Mouse (Mus musculus) ES-Bruce4 (cell line): ENCODE results near the gene Gm12355. TPM values are rescaled to one million over a fixed set of nuclear protein-coding genes. Genes with fewer than 3 reads are reported as not detected.
"Not testable (repeated sequence)": the region's sequence is repeated elsewhere in the genome, so short reads cannot be mapped to it uniquely, and the experiment has no call there.

Experiments
- H3K27ac ChIP-seq: 2 replicates; pipeline ENCODE4 v1.5.1; 2012; ENCODE audit warnings: low read length, inconsistent platforms; ENCODE audit not compliant: insufficient read depth
- H3K27me3 ChIP-seq: 2 replicates; pipeline ENCODE4 v1.6.1; 2012; ENCODE audit warnings: mild to moderate bottlenecking, low read length, inconsistent platforms; ENCODE audit not compliant: control insufficient read depth, poor library complexity, insufficient read depth, severe bottlenecking
- H3K36me3 ChIP-seq: 2 replicates; pipeline ENCODE4 v1.6.1; 2012; ENCODE audit warnings: inconsistent platforms, mild to moderate bottlenecking, low read length, moderate library complexity; ENCODE audit not compliant: control insufficient read depth, poor library complexity, insufficient read depth, severe bottlenecking
- H3K4me1 ChIP-seq: one replicate; pipeline ENCODE4 v1.8.1; 2011; ENCODE audit warnings: low read length; ENCODE audit not compliant: control insufficient read depth, insufficient read depth
- H3K4me3 ChIP-seq: 2 replicates; pipeline ENCODE4 v1.5.1; 2011; ENCODE audit warnings: low read depth, mild to moderate bottlenecking, low read length
- H3K9ac ChIP-seq: 2 replicates; pipeline ENCODE4 v1.6.1; 2012; ENCODE audit warnings: low read depth, mild to moderate bottlenecking, inconsistent platforms; ENCODE audit not compliant: poor library complexity, severe bottlenecking
- H3K9me3 ChIP-seq: replicated peaks from 2 replicates; pipeline ENCODE4 v1.6.1; 2012; ENCODE audit warnings: mild to moderate bottlenecking, low read length, inconsistent platforms; ENCODE audit not compliant: control insufficient read depth, poor library complexity, insufficient read depth, severe bottlenecking
- CTCF ChIP-seq: IDR thresholded peaks from one replicate; pipeline ENCODE4 v1.8.1; 2011; ENCODE audit warnings: low read depth, low read length
- EP300 ChIP-seq: IDR thresholded peaks from 2 replicates; pipeline ENCODE4 v1.6.1; 2011; ENCODE audit warnings: low read depth, low read length; ENCODE audit not compliant: insufficient read depth
- POLR2A ChIP-seq: IDR thresholded peaks from one replicate; pipeline ENCODE4 v1.8.1; 2011; ENCODE audit warnings: low read length; ENCODE audit not compliant: insufficient read depth
- polyA plus RNA-seq: library from polyadenylated mRNA; stranded (reverse); fragments of >200 nt; gene quantifications from 2 replicates; pipeline ENCODE4 v1.2.4, GENCODE M21; 2011; ENCODE audit warnings: low read depth; ENCODE audit not compliant: missing spikeins, insufficient read depth, insufficient read length

The Gm12355 gene
- polyA plus RNA-seq, 1 experiment = 53.5 TPM

DNA sequence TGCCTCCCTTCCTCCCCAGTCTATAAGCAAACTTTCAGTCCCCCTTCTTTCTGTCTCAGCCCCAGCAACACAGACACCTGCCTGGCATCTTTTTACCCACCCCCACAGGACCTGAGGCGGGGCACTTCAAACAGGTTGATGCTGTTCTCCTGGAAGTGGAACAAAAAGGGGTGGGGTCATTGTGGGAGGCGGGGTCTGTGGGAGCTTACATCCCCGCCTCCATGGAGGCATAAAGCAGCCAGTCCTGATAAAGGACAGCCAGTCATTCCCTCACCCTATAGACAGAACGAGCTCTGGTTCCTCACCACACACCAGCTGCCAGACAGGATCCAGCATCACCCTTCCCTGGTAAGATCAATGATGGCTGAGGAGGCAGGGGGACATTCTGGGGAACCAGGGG, 38.6 kb upstream of the Gm12355 start, which contains the start of gene Gsdma:
Gene Gsdma (plus strand): TSS at position 261 of the 400 bp plus-strand sequence.
- no peaks in the 10 kb centered on the region for H3K36me3 ChIP-seq
- no peaks in the 10 kb centered on the region for H3K4me1 ChIP-seq
- no peak within 1 kb of the TSS for H3K9ac ChIP-seq
- no peak for TF ChIP-seq EP300
- no peak for TF ChIP-seq POLR2A
- TF ChIP-seq CTCF = no peak
- H3K27me3 ChIP-seq = no peaks in the 10 kb centered on the region
- no peak within 1 kb of the TSS for H3K4me3 ChIP-seq
- H3K27ac ChIP-seq = no peak within 1 kb of the TSS
- H3K9me3 ChIP-seq = no peaks in the 10 kb centered on the region

- no peak overlapping the region for H3K27ac ChIP-seq
- no peak overlapping the region for H3K9ac ChIP-seq
- H3K27me3 ChIP-seq = no peaks in the 10 kb centered on the region
- TF ChIP-seq POLR2A (no peak), CTCF (peak; percentile 32), EP300 (no peak)
- no peaks in the 10 kb centered on the region for H3K9me3 ChIP-seq
- H3K36me3 ChIP-seq = no peaks in the 10 kb centered on the region
- H3K4me3 ChIP-seq = no peak overlapping the region
- no peaks in the 10 kb centered on the region for H3K4me1 ChIP-seq
Measured at GRCm38 (mm10) chr11:98660517-98660916, 35.1 kb upstream of the Gm12355 start.

DNA sequence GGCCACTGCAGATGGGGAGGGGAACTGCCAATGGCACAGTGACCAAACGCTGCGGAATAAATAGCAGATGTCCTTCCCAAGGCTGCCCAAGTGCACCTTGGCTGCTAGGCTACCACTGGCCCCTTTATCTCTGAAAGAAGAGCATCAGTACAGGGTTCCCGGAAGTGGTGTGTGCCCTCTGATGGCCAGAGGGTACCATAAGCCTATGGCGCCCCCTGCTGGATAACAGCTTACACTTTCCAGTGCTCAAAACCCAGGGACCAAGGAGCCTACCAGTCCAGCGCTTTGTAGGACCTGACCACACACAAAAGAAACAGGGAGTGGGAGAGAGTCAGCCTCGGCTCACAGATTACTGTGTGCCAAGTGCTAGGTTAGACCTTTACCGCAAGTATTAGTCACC, 29.6 kb upstream of the Gm12355 start:
- H3K4me1 ChIP-seq, H3K27me3 ChIP-seq, H3K9ac ChIP-seq, H3K4me3 ChIP-seq, H3K9me3 ChIP-seq, H3K27ac ChIP-seq, H3K36me3 ChIP-seq: not testable (repeated sequence)
- TF ChIP-seq CTCF = peak; percentile 85

GRCm38 (mm10) chr11:98646459-98646858, 21.0 kb upstream of the Gm12355 start, which contains the start of gene Gsdma2:
Gene Gsdma2 (plus strand): TSS chr11:98646759.
- Histone ChIP-seq H3K27me3 (peaks cover 2% of the 10 kb centered on the region), H3K27ac (no peak within 1 kb of the TSS), H3K9me3 (peaks cover 10% of the 10 kb centered on the region; the same call in 1 of the 2 replicates), H3K4me3 (no peak within 1 kb of the TSS), H3K9ac (no peak within 1 kb of the TSS), H3K4me1 (no peaks in the 10 kb centered on the region), H3K36me3 (no peaks in the 10 kb centered on the region)
- TF ChIP-seq EP300 (no peak), CTCF (no peak), POLR2A (no peak)

- Histone ChIP-seq H3K9me3 (peaks cover 10% of the 10 kb centered on the region; the same call in 1 of the 2 replicates), H3K27ac (no peak overlapping the region), H3K4me1 (no peaks in the 10 kb centered on the region), H3K4me3 (no peak overlapping the region), H3K27me3 (peaks cover 2% of the 10 kb centered on the region), H3K9ac (no peak overlapping the region), H3K36me3 (no peaks in the 10 kb centered on the region)
- no peak for TF ChIP-seq POLR2A
- no peak for TF ChIP-seq EP300
- TF ChIP-seq CTCF = no peak
Measured at GRCm38 (mm10) chr11:98645946-98646345, 20.5 kb upstream of the Gm12355 start.

- peaks cover 10% of the 10 kb centered on the region; the same call in 1 of the 2 replicates for H3K9me3 ChIP-seq
- TF ChIP-seq EP300 = no peak
- TF ChIP-seq POLR2A = no peak
- no peak for TF ChIP-seq CTCF
- H3K9ac ChIP-seq = no peak overlapping the region
- H3K27ac ChIP-seq = no peak overlapping the region
- H3K36me3 ChIP-seq = no peaks in the 10 kb centered on the region
- H3K4me1 ChIP-seq = no peaks in the 10 kb centered on the region
- no peak overlapping the region for H3K4me3 ChIP-seq
- peaks cover 2% of the 10 kb centered on the region for H3K27me3 ChIP-seq
Measured at GRCm38 (mm10) chr11:98644757-98645156, 19.3 kb upstream of the Gm12355 start.
